Mouse (Mus musculus): ENCODE measurements around the gene Slc38a2.
A peak's percentile ranks its signal among the peaks of the same experiment; 100 is the strongest.

Slc38a2 gene

DNA sequence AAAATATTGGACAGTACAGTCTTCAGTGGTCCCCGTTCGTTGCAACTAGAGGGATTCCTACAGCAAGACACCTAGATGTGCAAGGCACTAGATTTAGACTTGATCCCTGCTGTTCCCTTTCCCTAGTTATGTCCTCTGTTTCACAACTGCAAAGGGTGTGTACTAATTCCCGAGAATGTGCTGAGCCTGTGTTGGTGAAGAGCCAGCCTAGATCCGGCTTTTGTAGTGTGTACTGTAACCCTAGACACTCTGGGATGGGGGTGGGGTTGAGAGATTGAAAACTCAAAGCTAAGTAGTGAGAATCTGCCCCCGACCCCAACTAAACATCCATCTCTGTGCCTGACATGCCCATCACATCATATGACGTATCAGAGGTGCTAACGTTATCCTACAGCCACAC is 18.9 kb upstream of the Slc38a2 start:
- DNase-seq (ENCODE audit: low spot score), result no peak

DNA sequence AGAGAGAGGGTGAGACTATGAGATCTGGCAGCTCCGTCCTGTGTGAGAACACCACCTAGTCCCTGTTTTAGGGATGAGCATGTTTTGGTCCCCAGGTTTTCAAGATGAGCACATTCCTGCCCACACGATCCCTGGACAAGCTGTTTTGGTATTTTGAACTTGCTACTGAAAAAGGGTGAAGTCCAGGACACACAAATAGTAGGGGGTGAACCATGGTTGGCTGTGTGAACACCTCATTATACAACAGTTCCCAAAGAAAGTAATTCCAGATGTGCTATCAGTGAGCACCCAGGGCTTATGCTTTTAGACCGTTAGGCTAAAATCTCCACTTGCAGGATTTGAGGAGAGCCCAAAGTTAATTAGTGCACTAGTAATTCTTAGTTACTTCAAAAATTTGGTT is 17.7 kb upstream of the Slc38a2 start:
- DNase-seq (ENCODE audit: low spot score), result no peak

DNA sequence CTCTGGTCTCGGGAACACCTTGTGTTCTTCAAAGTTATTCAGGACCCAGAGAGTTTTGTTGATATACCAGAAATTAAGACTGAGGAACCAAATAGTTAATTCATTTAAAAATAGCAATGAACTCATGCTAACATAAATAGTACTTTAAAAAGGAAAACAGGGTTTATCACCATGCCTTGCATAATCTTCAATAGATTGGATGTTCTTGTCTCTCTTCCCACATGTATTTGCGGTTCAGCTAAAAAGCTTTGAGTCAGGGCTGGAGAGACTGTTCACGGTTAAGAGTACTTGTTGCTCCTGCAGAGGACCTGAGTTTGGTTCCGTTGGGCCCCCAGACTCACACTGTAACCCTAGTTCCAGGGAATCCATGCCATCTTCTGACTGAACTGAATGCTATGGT is 16.8 kb upstream of the Slc38a2 start:
- DNase-seq (ENCODE audit: low spot score), result no peak

- DNase-seq (ENCODE audit: low spot score), result no peak
Observed at GRCm38 (mm10) chr15:96715692-96716080, 16.2 kb upstream of the Slc38a2 start.

DNA sequence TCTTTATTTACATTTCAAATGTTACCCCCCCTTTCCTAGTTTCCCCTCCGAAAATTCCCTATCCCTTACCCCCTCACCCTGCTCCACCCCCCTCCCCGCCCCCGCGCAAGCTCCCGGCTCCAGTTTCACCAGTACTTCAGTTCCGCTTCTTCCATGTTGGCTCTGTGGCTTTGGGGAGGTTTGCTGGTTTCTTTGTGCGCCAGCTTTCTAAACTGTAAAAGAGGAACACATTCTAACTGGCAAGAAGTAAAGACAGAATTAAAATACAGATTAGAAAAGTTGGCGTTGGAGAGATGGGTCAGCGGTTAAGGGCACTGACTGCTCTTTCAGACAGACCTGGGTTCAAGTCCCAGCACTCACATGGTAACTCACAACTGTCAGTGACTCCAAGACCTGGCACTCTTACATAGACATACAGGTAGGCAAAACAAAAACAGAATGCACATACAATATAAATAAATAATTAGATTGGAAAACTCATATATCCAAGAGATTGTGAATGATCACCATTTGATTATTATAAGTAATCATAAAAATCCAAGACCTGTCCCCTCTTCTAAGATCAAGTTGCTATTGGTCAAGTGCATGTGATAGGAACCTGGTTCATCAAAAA is 15.7 kb upstream of the Slc38a2 start:
- DNase-seq (ENCODE audit: low spot score), result no peak

DNA sequence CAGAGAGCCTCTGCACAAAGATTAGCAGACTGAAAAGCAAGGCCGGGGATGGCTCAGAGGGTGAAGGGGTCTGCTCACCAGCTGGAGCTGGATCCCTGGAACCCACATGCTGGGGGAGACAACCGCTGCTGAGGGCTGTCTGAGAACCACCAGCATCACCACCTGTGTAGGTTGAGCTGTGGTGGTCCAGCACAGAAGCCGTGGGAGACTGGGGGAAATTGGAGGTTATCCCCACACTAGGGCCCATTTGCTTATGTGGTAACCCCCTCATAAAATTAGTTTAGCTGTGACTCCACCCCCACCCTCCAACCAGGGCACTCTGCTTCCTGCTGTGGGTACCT is 15.1 kb upstream of the Slc38a2 start:
- DNase-seq (ENCODE audit: low spot score), result no peak

DNA sequence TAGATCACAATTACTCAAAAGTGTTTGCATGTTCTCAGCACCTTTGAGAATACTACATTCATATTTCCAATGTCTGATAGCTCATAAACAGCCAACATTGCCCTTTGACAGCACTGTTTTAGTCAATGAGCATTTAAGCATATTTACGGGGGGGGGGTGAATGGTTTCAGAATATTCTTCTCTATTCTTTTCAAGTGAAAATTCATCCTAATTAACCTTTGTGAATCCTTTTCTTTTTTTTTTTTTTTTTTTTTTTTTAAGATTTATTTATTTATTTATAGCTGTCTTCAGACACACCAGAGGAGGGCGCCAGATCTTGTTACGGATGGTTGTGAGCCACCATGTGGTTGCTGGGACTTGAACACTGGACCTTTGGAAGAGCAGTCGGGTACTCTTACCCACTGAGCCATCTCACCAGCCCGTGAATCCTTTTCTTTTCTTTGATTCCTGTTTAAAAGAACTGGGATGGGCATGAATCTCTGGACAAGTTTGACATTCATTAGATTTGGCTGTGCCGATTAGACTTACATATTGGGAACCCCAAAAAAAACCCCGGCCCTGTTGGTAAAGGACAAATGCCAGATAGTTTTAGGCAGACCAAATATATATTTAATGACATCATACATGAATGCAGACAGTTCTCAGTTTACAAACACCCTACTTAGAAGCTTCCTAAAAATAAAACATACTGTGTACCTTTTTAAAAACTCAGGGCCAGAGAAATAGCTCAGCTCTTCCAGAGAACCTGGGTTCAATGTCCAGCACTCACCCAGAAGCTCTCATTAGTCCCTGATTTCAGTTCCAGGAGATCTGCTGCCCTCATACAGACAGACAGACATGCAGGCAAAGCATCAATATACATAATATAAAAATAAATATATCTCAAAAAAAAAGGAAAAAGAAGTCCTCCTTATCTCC is 14.5 kb upstream of the Slc38a2 start:
- no peak for DNase-seq (ENCODE audit: low spot score)

DNA sequence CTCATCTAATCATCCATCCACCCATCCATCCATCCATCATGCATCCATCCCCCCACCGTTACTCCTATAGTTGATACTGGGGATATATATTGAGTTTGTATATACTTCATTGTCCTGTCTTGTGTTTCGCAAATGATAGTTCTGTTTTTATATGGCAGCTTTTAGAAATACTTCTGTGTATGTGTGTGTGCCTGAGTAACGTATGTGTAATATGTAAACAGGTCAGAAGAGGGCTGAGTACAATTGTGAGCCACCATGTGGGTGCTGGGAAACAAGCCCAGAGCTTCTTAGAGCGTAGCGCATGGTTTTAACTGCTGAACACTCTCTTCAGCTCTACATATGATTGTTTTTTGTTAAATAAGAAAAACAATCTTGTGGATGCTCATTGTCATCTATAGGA is 12.8 kb upstream of the Slc38a2 start:
- no peak for DNase-seq (ENCODE audit: low spot score)

GRCm38 (mm10) chr15:96711664-96712063 is 12.1 kb upstream of the Slc38a2 start:
- no peak for DNase-seq (ENCODE audit: low spot score)

- DNase-seq (ENCODE audit: low spot score), result no peak
Observed at GRCm38 (mm10) chr15:96710352-96711114, 11.0 kb upstream of the Slc38a2 start.

DNA sequence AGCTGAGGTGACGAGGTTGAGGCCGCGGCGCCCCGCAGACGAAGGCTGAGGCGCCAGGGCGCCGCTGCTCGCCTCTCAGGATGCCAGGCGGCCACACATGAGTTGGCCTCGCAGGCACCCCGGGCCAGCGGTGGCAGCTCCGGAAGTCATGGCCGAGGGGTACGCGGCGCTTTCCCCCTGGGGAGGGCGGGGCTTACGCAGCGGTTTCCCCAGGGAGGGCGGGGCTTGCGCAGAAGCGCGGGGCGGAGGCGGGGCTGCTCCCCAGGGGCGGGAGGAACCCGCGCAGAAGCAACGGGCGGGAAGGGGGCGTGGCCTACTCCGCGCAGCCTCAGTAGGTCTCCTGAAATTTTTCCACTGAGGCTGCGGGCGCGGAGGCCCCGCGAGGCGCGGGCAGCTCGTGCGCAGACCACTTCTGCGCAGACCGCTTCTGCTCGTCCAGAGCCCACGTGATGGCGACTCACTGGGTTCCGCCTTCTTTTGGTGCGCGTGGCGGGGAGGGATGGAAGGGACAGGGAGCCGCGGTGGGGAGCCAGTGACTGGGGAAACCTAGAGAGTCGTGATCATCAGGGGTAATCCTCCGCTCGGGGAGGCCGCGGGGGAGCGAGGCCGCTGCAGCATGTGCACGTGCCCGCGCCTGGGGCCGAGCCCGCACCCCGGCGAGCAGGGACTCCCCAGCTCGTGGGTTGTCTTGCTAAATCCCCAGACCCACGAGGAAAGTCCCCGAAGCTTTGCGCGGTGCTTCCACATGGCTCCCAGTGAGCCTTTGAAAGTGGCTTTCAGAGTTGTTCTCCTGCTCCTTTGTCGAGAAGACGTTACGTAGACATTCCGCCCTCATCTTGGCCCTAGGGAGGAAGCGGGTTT is 10.2 kb upstream of the Slc38a2 start:
- DNase-seq (ENCODE audit: low spot score), result peak; percentile 99

DNA sequence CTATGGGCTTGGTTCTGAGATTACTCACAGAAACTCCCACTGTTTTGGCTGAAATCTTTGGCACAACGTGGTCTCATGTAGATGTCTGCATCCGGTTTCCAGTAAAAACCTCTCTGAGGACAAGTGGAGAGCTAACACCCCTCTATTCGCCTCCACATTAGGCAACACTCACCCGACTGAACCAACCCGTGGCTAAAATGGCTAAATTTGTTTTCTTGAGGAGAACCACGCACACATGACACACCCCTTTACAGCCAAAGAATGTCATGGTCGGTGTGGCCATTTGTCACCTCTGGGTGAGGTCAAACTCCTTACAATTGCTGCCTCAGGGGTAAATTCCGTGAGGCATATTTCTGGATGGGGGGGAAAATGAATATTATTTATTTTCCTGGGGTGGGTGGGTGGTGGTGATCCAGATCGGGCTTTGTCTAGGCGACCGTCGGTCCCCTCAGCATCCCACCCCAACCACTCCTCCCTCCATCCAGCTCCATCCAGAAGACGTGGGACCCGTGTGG is 9.5 kb upstream of the Slc38a2 start:
- no peak for DNase-seq (ENCODE audit: low spot score)

- DNase-seq (ENCODE audit: low spot score), result no peak
Observed at GRCm38 (mm10) chr15:96708428-96708827, 8.9 kb upstream of the Slc38a2 start.

DNA sequence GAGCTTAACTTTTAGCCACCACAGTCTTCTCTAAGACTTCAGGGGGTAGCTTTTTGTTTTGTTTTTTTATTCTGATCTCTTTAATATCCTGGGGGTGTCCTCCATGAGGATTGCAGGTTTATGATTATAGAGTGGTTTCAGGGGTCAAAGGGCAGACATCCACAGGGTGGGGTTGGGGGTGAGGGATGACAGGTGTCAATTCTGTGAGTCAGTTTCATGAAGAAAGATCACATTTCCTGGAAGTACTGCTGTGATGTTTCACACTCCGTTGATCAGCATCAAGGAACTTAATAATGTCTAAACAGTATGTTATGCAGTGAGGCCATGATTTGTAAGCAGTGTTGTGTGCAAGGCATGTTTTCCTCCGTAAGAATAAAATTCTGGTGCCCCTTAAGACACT is 8.4 kb upstream of the Slc38a2 start:
- DNase-seq (ENCODE audit: low spot score), result no peak

DNA sequence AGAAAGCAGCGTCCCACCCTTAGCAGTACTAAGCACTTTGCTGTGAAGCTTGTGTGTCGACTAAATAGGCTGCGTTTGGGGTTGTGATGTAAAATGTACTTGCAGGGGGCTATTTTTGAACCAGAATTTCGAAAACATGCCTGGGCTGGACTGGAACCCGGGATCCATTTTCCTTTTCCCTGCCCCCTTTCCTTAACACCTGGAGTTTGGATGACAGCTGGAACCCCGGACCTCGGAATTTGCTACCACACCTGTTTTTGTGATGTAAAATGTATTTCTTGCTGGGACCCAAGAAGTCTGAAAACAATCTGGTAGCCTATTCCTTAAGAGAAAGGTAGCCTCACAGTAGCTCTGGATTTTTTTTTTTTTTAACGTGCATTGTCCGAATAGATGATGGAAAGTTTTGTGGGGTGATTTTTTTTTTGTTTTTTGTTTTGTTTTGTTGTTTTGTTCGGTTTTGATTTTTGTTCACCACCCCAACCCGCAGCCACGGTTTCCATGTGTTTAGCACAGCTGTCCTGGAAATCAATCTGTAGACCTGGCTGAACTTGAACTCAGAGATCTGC is 3.0 kb upstream of the Slc38a2 start:
- DNase-seq (ENCODE audit: low spot score), result no peak

DNA sequence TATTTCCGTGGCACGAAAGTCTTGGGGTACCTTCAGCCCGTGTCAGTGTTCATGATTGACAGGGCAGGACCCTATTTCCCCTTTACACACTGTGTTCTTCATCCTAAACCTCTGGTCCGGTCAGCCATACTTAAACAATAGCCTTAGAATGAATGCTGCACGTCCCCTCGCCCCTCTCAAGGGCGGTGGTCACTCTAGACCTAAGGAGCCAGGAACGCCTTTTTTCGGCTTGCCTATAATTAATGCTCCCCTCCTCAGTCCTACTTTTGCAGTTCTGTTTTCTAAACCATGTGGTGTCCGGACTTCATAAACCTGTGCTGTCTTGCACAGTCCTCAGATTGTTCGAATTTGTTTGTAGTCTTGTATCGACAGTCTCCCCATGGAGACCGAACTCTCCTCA is 1.2 kb upstream of the Slc38a2 start:
- DNase-seq (ENCODE audit: low spot score), result no peak

GRCm38 (mm10) chr15:96698658-96699448 is 677 bp downstream of the Slc38a2 start:
- peak; percentile 85 for DNase-seq (ENCODE audit: low spot score)

DNA sequence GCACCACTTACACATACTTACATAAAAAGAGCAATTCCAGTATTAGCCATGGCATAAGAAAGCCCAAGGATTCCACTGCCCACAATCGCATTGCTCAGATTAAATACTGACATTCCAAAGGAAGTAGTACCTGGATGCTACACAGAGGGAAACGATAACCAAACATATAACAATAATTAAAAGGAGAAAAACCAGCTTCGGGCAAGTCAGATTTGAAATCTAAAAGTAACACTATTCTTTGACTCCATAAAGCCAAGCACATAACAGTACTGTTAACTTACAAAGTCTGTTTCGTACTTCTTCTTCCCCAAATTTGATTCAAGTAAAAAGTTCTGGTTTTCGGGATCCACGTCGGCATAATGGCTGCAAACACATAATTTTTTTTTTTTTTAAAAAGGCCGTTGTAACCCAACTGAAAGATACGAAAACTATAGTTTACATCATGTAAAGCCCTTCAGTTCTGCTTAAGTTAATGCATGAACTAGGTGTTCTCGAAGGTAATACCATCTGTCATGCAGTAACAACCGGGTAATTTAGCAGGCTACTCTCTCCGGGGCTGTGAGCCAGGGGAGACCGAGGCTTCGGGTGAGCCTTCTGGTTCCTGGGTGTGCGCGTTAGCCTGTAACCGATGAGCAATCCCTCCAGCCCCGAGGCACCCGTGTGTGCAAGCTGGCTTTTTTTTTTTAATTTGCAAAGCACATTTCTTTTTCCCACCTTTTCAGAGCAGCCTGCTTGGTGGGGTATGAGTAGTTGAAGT is 1.5 kb downstream of the Slc38a2 start:
- DNase-seq (ENCODE audit: low spot score), result no peak

DNA sequence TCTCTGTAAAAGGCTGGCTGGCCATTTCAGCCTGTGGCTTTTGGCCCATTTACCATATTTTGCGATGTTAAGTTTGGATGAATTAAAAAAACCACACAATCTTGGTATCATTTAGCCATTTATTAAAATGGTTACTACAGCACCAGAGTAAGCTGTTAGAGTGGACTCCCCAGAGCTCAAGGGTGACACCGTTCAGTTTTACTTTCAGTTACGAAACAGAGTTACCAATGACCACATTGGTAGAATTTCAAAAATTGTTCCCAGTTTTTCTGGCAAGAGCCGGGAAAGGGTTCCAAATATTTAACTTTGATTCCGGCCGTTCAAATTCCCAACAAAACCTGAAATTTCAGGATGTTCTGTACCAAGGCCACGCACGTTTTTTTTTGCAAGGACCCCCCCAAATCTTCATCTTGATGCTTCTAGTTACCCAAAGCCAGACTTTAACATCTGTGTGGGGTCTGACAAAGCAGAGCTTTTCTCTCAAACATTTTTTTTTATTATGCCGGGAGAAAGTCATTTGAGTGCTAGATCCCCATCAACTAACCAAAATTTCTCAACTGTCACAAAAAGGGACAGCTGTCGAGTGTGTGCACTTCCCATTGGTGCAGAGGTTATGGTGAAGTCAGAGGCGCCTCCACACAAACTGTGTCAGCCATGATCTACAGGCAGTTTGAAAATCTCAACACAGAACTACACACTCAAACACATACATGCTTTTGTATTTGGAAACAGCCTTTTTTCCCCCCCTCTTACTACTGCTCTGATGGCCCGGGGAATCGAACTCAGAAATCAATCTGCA is 2.8 kb downstream of the Slc38a2 start:
- DNase-seq (ENCODE audit: low spot score), result no peak
